Mouse (Mus musculus) inflammation-experienced regulatory T-cells, adult 16 weeks (primary cell): ENCODE measurements around the gene Taf1c. TPM values are rescaled to one million over a fixed set of nuclear protein-coding genes. Genes with fewer than 3 reads are reported as not detected.

Experiments
- polyA plus RNA-seq: library from polyadenylated mRNA; unstranded; fragments of 100-300 nt; shearing (Covaris generic); gene quantifications from one replicate; pipeline ENCODE4 v1.2.1, GENCODE M21; 2017

Taf1c gene
- polyA plus RNA-seq: 44.3 TPM

DNA sequence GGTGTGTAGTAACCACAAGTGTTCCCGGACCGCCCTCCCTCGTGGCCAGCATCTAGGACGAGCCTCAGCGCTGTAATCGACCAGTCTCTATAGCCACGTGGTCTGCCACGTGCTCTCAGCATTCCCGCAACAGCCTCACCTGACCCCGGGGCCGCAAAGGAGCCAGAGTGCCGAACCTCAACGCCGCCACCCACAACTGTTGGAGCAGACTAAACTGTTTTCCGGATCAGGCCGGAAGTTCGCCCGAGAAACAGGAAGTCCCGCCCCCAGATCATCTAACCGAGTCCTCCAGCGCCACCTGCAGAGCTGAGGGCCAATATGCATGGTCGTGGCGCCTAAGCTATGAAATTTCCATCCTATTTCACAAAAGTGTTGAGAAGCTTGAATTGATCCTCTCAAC is at the start of gene Taf1c:
Gene Taf1c (minus strand): TSS at position 227 of the 400 bp plus-strand sequence.

DNA sequence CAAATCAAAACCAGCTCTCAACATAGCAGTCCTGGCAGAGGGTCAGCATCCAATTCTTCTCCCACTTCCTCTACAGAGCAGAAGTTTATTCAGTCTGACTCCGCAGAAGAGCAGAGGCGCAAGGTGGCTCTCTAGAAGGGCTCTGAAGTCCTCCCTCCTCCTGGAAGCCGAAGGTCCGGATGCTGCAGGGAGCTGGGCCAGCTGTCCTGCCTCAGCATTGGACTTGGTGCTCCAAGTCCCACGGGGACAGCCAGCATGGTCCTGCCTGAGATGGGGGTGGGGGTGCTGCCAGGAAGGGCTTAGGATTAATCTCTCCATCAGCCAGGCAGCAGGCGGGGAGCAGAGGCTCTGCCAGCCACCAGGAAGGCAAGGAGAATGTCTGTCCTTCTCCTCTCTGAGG is 30.4 kb upstream of the Taf1c start, which contains the start of gene Kcng4:
Gene Kcng4 (minus strand): TSS at position 303 of the 400 bp plus-strand sequence.

DNA sequence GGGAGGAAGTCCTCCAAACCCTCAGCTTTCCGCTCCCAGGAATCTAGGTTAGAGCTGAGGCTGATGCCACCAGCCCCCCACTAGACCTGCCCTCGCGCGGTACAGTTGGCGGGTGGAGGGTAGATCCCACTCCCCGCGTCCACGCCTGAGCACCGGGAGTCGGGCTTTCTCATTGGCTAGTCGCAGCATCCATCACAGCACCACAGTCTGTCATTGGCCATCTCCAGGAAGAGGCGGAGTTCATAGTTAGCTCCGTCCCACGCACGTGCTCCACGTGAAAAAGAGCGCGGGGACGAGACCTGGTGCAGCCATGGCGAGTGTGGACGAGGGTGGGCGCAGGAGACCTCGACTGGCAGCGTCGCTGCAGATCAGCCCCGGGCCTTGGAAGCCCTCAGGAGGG is 7.4 kb upstream of the Taf1c start, which contains the start of gene Adad2:
Gene Adad2 (plus strand): TSS at position 277 of the 400 bp plus-strand sequence.

DNA sequence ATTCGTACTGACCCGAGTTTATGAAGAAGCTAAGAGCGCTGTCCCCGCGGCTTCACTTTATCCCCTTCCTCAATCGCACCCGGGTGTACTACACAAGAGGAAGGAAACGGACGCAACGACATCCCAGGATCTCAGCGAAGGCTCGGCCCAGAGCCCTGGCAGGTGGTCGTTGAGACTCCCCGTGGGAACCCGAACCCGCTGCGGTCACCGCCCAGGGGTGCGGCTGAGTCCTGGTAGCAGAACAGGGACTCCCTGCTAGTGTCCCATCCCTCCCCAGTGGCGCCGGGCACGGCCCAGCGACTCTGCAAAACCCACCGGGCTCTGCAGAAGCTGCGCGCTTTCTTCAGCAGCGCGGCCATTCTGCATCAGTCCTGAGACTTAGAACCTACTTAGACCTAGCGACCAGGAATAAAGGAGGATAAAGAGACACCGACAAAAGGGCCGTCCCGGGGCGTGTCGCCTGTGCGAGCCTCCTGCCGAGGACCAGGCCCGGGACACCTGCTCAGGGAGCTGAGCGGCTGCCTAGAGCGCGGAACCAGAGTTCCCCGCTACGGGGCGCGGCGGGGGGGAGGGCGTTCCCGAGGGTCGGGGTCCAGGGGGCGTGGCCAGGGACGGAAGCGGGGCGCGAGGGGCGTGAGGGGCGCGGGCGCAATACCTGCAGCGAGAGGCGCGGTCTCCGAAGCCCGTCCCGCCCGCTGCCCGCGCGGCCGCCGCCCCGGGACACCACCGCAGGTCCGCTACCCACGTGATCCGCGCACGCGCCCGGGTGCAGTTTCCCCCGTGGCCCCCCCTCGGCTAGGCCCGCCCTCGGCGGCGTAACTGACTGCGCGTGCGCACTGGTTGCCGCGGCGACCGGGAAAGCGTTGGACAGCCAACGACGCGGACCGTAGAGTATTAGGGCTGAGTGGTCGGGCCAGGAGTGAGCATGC is 30.3 kb downstream of the Taf1c start, which contains the start of the genes Hsdl1 and Dnaaf1:
Gene Hsdl1 (minus strand): TSS at position 747 of the 929 bp plus-strand sequence.
Gene Dnaaf1 (plus strand): TSS at position 799 of the 929 bp plus-strand sequence.

DNA sequence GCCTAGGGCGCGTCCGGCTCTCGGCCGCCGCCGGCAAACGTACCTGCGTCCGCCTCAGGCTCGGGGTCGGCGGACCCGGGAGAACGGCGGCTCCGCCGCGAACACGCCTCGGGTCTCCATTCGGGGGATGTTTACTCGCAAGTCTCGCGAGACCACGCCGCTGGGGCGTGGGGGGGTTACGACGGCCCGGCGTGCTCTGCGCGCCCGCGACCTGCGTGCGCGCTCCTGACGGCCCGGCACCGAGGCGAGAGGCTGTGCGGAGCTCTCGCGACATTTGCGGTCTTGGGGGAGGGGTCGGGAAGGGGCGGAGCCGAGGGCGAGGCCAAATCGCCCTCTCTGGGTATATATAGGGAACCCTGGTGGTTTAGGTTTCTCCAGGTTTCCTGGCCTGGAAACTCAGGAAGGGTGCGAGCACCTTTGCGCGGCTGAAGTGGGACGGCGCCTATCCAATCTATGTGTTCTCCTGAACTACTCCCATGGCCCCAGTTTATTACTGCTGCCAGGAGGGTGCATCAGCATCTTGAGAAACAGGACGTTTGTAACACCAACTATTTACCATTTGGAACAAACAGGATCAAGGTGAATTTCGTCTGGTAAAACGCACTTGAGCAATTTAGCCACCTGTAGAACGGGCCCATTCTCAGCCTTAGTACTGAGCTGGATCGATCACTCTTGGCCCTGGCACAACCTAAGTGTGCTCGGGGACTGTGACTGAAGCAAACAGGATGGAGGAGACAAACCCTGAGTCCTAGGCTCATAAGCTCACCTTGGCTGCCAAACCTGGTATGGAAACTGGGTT is 46.2 kb downstream of the Taf1c start, which contains the start of gene Mbtps1:
Gene Mbtps1 (minus strand): TSS at position 133 of the 799 bp plus-strand sequence.

Other genes with a start within 250 kb of the Taf1c start
- gene Mlycd, start 210.3 kb downstream of the Taf1c start, polyA plus RNA-seq: 1.9 TPM
- gene Osgin1, start 171.1 kb downstream of the Taf1c start, polyA plus RNA-seq: 28.1 TPM
- not detected for gene Necab2, start 158.5 kb downstream of the Taf1c start, polyA plus RNA-seq
- gene Slc38a8, start 103.5 kb downstream of the Taf1c start, polyA plus RNA-seq: not detected
- 126 TPM for gene Mbtps1, start 46.5 kb downstream of the Taf1c start, polyA plus RNA-seq
- gene Hsdl1, start 30.0 kb downstream of the Taf1c start, polyA plus RNA-seq: 138 TPM
- not detected for gene Dnaaf1, start 30.0 kb downstream of the Taf1c start, polyA plus RNA-seq
- gene Adad2, start 7.5 kb upstream of the Taf1c start, polyA plus RNA-seq: not detected
- not detected for gene Kcng4, start 30.5 kb upstream of the Taf1c start, polyA plus RNA-seq
- gene Wfdc1, start 61.1 kb upstream of the Taf1c start, polyA plus RNA-seq: not detected
- gene Atp2c2, start 94.8 kb upstream of the Taf1c start, polyA plus RNA-seq: not detected
- 15.0 TPM for gene Tldc1, start 173.2 kb upstream of the Taf1c start, polyA plus RNA-seq
- 430 TPM for gene Cotl1, start 235.3 kb upstream of the Taf1c start, polyA plus RNA-seq